Mouse (Mus musculus) CH12.LX (cell line): ENCODE data around the gene Wars. TPM values are rescaled to one million over a fixed set of nuclear protein-coding genes. Genes with fewer than 3 reads are reported as not detected.

Experiments
- DNase-seq: peaks from one replicate; pipeline ENCODE4 v3.0.0-alpha.2; 2013; ENCODE audit errors: extremely low read depth
- H3K27ac ChIP-seq: 2 replicates; pipeline ENCODE4 v1.5.1; 2012; ENCODE audit warnings: low read depth, mild to moderate bottlenecking, control low read depth, moderate library complexity; ENCODE audit not compliant: insufficient read depth
- H3K27me3 ChIP-seq: replicated peaks from 2 replicates; pipeline ENCODE3; 2012; ENCODE audit warnings: inconsistent platforms
- H3K36me3 ChIP-seq, 2 experiments: replicated peaks in 1 of 2; 2 replicates each; pipeline versions ENCODE3 to v1.6.1; 2012; ENCODE audit warnings: inconsistent platforms in 1 of 2, low read length in 1 of 2, mild to moderate bottlenecking in 1 of 2, mixed read lengths in 1 of 2, moderate library complexity in 1 of 2; ENCODE audit not compliant: control insufficient read depth in 1 of 2, insufficient read depth in 1 of 2
- H3K4me1 ChIP-seq, 2 experiments: 2 replicates each; pipeline ENCODE4 v1.6.1; 2012; ENCODE audit warnings: inconsistent platforms in 1 of 2, moderate library complexity in 1 of 2; ENCODE audit not compliant: insufficient read depth in 2 of 2, control insufficient read depth in 1 of 2
- H3K4me2 ChIP-seq: 2 replicates; pipeline ENCODE4 v1.6.1; 2012; ENCODE audit warnings: low read depth, mild to moderate bottlenecking, control low read depth; ENCODE audit not compliant: poor library complexity, insufficient read depth, severe bottlenecking
- H3K4me3 ChIP-seq, 3 experiments: fragments of 150-350 bp in 1 of 3; sonication (generic) in 1 of 3; replicated peaks in 1 of 3; 2 replicates each; pipeline versions ENCODE3 to v1.5.1; 2011 to 2012; ENCODE audit warnings: low read depth in 2 of 3, low read length in 2 of 3, mild to moderate bottlenecking in 2 of 3, moderate library complexity in 2 of 3, control low read depth in 1 of 3, improper control_type of control experiment in 1 of 3, inconsistent platforms in 1 of 3, mixed read lengths in 1 of 3; ENCODE audit not compliant: poor library complexity in 1 of 3
- H3K79me2 ChIP-seq: replicated peaks from 2 replicates; pipeline ENCODE4 v1.6.1; 2012; ENCODE audit warnings: mild to moderate bottlenecking, moderate library complexity; ENCODE audit not compliant: control insufficient read depth, poor library complexity, insufficient read depth, severe bottlenecking; ENCODE audit errors: extremely low read depth
- H3K9ac ChIP-seq: 2 replicates; pipeline ENCODE4 v1.6.1; 2012; ENCODE audit warnings: low read depth, mild to moderate bottlenecking, control low read depth, moderate library complexity; ENCODE audit not compliant: insufficient read depth
- H3K9me3 ChIP-seq: replicated peaks from 2 replicates; pipeline ENCODE3; 2012; ENCODE audit warnings: low read length, inconsistent platforms, mixed read lengths
- BHLHE40 ChIP-seq: IDR thresholded peaks from 2 replicates; pipeline ENCODE4 v1.6.1; 2011; ENCODE audit warnings: mild to moderate bottlenecking, low read depth, low read length, improper control_type of control experiment
- CHD2 ChIP-seq: IDR thresholded peaks from 2 replicates; pipeline ENCODE4 v1.6.1; 2011; ENCODE audit warnings: low read length, improper control_type of control experiment
- E2F4 ChIP-seq: IDR thresholded peaks from 2 replicates; pipeline ENCODE4 v1.6.1; 2011; ENCODE audit warnings: low read depth, low read length, improper control_type of control experiment; ENCODE audit not compliant: insufficient replicate concordance
- GABPA ChIP-seq: IDR thresholded peaks from 2 replicates; pipeline ENCODE4 v1.6.1; 2012; ENCODE audit warnings: low read depth, low read length, improper control_type of control experiment, inconsistent platforms; ENCODE audit not compliant: insufficient replicate concordance
- HCFC1 ChIP-seq: IDR thresholded peaks from 2 replicates; pipeline ENCODE4 v1.6.1; 2012; ENCODE audit warnings: low read depth, mild to moderate bottlenecking, inconsistent platforms, low read length, improper control_type of control experiment
- IRF4 ChIP-seq: IDR thresholded peaks from 2 replicates; pipeline ENCODE4 v1.6.1; 2014; ENCODE audit warnings: low read depth, mild to moderate bottlenecking, inconsistent platforms, low read length, improper control_type of control experiment
- JUN ChIP-seq: IDR thresholded peaks from 2 replicates; pipeline ENCODE4 v1.6.1; 2011; ENCODE audit warnings: low read depth, mild to moderate bottlenecking, low read length, improper control_type of control experiment, moderate library complexity; ENCODE audit not compliant: insufficient read depth
- JUND ChIP-seq: conservative IDR thresholded peaks from 2 replicates; pipeline ENCODE4 v1.6.1; 2011; ENCODE audit warnings: low read depth, low read length, improper control_type of control experiment
- KAT2A ChIP-seq: IDR thresholded peaks from 2 replicates; pipeline ENCODE4 v1.6.1; 2012; ENCODE audit warnings: low read length, improper control_type of control experiment, inconsistent platforms; ENCODE audit not compliant: insufficient replicate concordance
- MAX ChIP-seq: IDR thresholded peaks from 2 replicates; pipeline ENCODE4 v1.6.1; 2011; ENCODE audit warnings: low read length, improper control_type of control experiment
- MAZ ChIP-seq: IDR thresholded peaks from 2 replicates; pipeline ENCODE4 v1.6.1; 2012; ENCODE audit warnings: low read depth, mild to moderate bottlenecking, inconsistent platforms, low read length, improper control_type of control experiment, moderate library complexity
- MEF2A ChIP-seq: IDR thresholded peaks from 2 replicates; pipeline ENCODE4 v1.6.1; 2014; ENCODE audit warnings: low read depth, mild to moderate bottlenecking, inconsistent platforms, low read length, improper control_type of control experiment, borderline replicate concordance
- MXI1 ChIP-seq: IDR thresholded peaks from 2 replicates; pipeline ENCODE4 v1.6.1; 2011; ENCODE audit warnings: mild to moderate bottlenecking, low read depth, low read length, improper control_type of control experiment
- NELFE ChIP-seq: IDR thresholded peaks from 2 replicates; pipeline ENCODE4 v1.6.1; 2011; ENCODE audit warnings: low read depth, low read length, improper control_type of control experiment
- PAX5 ChIP-seq: IDR thresholded peaks from 2 replicates; pipeline ENCODE4 v1.6.1; 2012; ENCODE audit warnings: low read length, inconsistent platforms, mixed read lengths
- POLR2A ChIP-seq: IDR thresholded peaks from 2 replicates; pipeline ENCODE4 v1.6.1; 2011; ENCODE audit warnings: low read depth, mild to moderate bottlenecking, improper control_type of control experiment, low read length
- POLR2AphosphoS2 ChIP-seq: IDR thresholded peaks from 2 replicates; pipeline ENCODE4 v1.6.1; 2011; ENCODE audit warnings: low read depth, low read length, improper control_type of control experiment
- RAD21 ChIP-seq: IDR thresholded peaks from 2 replicates; pipeline ENCODE4 v1.6.1; 2011; ENCODE audit warnings: low read depth, mild to moderate bottlenecking, low read length, improper control_type of control experiment, moderate library complexity
- RCOR1 ChIP-seq: conservative IDR thresholded peaks from 2 replicates; pipeline ENCODE4 v1.6.1; 2012; ENCODE audit warnings: low read depth, mild to moderate bottlenecking, inconsistent platforms, low read length, improper control_type of control experiment
- SIN3A ChIP-seq: IDR thresholded peaks from 2 replicates; pipeline ENCODE4 v1.6.1; 2012; ENCODE audit warnings: low read length, improper control_type of control experiment, inconsistent platforms
- SMC3 ChIP-seq: IDR thresholded peaks from 2 replicates; pipeline ENCODE4 v1.6.1; 2011; ENCODE audit warnings: low read depth, low read length, improper control_type of control experiment
- TBP ChIP-seq: conservative IDR thresholded peaks from 2 replicates; pipeline ENCODE4 v1.6.1; 2011; ENCODE audit warnings: low read depth, low read length, improper control_type of control experiment
- UBTF ChIP-seq: IDR thresholded peaks from 2 replicates; pipeline ENCODE4 v1.6.1; 2012; ENCODE audit warnings: low read depth, mild to moderate bottlenecking, inconsistent platforms, low read length, improper control_type of control experiment, moderate library complexity
- USF1 ChIP-seq: IDR thresholded peaks from 2 replicates; pipeline ENCODE4 v1.6.1; 2014; ENCODE audit warnings: low read depth, mild to moderate bottlenecking, inconsistent platforms, low read length, improper control_type of control experiment
- USF2 ChIP-seq: conservative IDR thresholded peaks from 2 replicates; pipeline ENCODE4 v1.6.1; 2011; ENCODE audit warnings: low read depth, low read length, improper control_type of control experiment
- ZC3H11A ChIP-seq: IDR thresholded peaks from 2 replicates; pipeline ENCODE4 v1.6.1; 2012; ENCODE audit warnings: low read depth, mild to moderate bottlenecking, inconsistent platforms, low read length, improper control_type of control experiment
- ZKSCAN1 ChIP-seq: IDR thresholded peaks from 2 replicates; pipeline ENCODE4 v1.6.1; 2012; ENCODE audit warnings: low read depth, inconsistent platforms, low read length, improper control_type of control experiment, borderline replicate concordance
- ZMIZ1 ChIP-seq: IDR thresholded peaks from 2 replicates; pipeline ENCODE4 v1.6.1; 2012; ENCODE audit warnings: low read depth, mild to moderate bottlenecking, inconsistent platforms, low read length, improper control_type of control experiment
- dilution Hi-C: fragments of 300-500 bp; cut with MboI; formaldehyde crosslinking; loops from 2 replicates; pipeline ENCODE4 v1.14.3; 2020; ENCODE audit warnings: low sequenced_read_pairs; ENCODE audit not compliant: extremely low pct_unique_long_range_greater_than_20kb, extremely low pct_ligation_motif_present
- in situ Hi-C: fragments of 300-500 bp; cut with MboI; formaldehyde crosslinking; loops from 3 replicates; pipeline ENCODE4 v1.14.3; 2019; ENCODE audit warnings: low sequenced_read_pairs, low pct_ligation_motif_present, low pct_unique_long_range_greater_than_20kb, mixed read lengths
- polyA plus RNA-seq: library from polyadenylated mRNA; unstranded; fragments of >175 nt; gene quantifications from 2 replicates; pipeline ENCODE4 v1.2.1, GENCODE M21; 2012; ENCODE audit warnings: low read depth; ENCODE audit not compliant: insufficient read length
- total RNA-seq, 2 experiments: library from RNA; depleted of rRNA; stranded (reverse); fragments of 300-350 nt in 1 of 2; fragments of >200 nt in 1 of 2; gene quantifications; 2 replicates each; pipeline ENCODE4 v1.2.3; 2012 to 2014

Gene Wars
- total and polyA plus RNA-seq, 3 experiments = 73.5 to 93.5 (median 88.0) TPM

GRCm38 (mm10) chr12:108917509-108917908 lies 23.5 kb upstream of the Wars start:
- TF ChIP-seq UBTF (no peak), MAZ (no peak), GABPA (no peak), JUND (no peak), ZC3H11A (no peak), KAT2A (no peak), CHD2 (no peak), MXI1 (no peak), E2F4 (no peak), USF2 (no peak), POLR2A (no peak), NELFE (no peak), RAD21 (no peak), ZKSCAN1 (no peak), BHLHE40 (no peak), RCOR1 (no peak), SIN3A (no peak), POLR2AphosphoS2 (no peak), PAX5 (no peak), JUN (no peak)
- dilution Hi-C loops = no loop called here

GRCm38 (mm10) chr12:108916447-108917042 lies 22.6 kb upstream of the Wars start:
- dilution Hi-C loops = no loop called here
- in situ Hi-C loops = no loop called here
- H3K36me3 ChIP-seq = peaks cover 0 to 55% of the 10 kb centered on the region in 2 experiments
- no peak overlapping the region for H3K9ac ChIP-seq
- DNase-seq = no peak
- no peak overlapping the region for H3K27ac ChIP-seq
- no peak overlapping the region for H3K4me3 ChIP-seq
- no peak for TF ChIP-seq USF1
- no peak for TF ChIP-seq MEF2A
- TF ChIP-seq ZC3H11A = no peak
- no peak for TF ChIP-seq UBTF
- no peak for TF ChIP-seq HCFC1
- no peak for TF ChIP-seq POLR2A
- no peak for TF ChIP-seq IRF4
- TF ChIP-seq SMC3 = no peak
- no peak for TF ChIP-seq TBP
- TF ChIP-seq CHD2 = no peak
- TF ChIP-seq JUND = no peak
- no peak for TF ChIP-seq MAX
- TF ChIP-seq ZMIZ1 = no peak
- H3K27me3 ChIP-seq = no peaks in the 10 kb centered on the region
- no peak overlapping the region for H3K4me2 ChIP-seq
- no peaks in the 10 kb centered on the region for H3K9me3 ChIP-seq
- peaks cover 0 to 26% of the 10 kb centered on the region in 2 experiments; a peak in 2 of 4 replicates for H3K4me1 ChIP-seq
- H3K79me2 ChIP-seq = no peaks in the 10 kb centered on the region

More at GRCm38 (mm10) chr12:108917509-108917908, 23.5 kb upstream of the Wars start:
- no peaks in the 10 kb centered on the region for H3K27me3 ChIP-seq
- in situ Hi-C loops = no loop called here
- no peaks in the 10 kb centered on the region for H3K79me2 ChIP-seq
- no peaks in the 10 kb centered on the region for H3K9me3 ChIP-seq
- peaks cover 0 to 52% of the 10 kb centered on the region in 2 experiments for H3K36me3 ChIP-seq
- H3K27ac ChIP-seq = no peak overlapping the region
- no peak for DNase-seq
- no peak overlapping the region for H3K4me2 ChIP-seq
- H3K9ac ChIP-seq = no peak overlapping the region
- H3K4me1 ChIP-seq = peaks cover 0 to 17% of the 10 kb centered on the region in 2 experiments; a peak in 2 of 4 replicates
- no peak overlapping the region for H3K4me3 ChIP-seq
